Mouse (Mus musculus) liver, embryonic 15.5 days (tissue): ENCODE measurements around the gene Zgrf1. TPM values are rescaled to one million over a fixed set of nuclear protein-coding genes. Genes with fewer than 3 reads are reported as not detected.

ENCODE experiments used
- ATAC-seq: fragments of 200-750 bp; cut with Nextera tagmentation; 2 replicates; pipeline ENCODE4 v1.8.0; 2017; ENCODE audit warnings: moderate number of reproducible peaks, mild to moderate bottlenecking, moderate library complexity; ENCODE audit not compliant: insufficient read depth
- H3K27ac ChIP-seq: fragments of 300-500 bp; sonication (generic); replicated peaks from 2 replicates; pipeline ENCODE4 v1.5.1; 2015; ENCODE audit warnings: mild to moderate bottlenecking, inconsistent platforms
- H3K27me3 ChIP-seq: fragments of 300-500 bp; sonication (generic); 2 replicates; pipeline ENCODE4 v1.6.1; 2015; ENCODE audit warnings: mild to moderate bottlenecking, inconsistent platforms
- H3K36me3 ChIP-seq: fragments of 300-500 bp; sonication (generic); replicated peaks from 2 replicates; pipeline ENCODE4 v1.6.1; 2015; ENCODE audit warnings: moderate library complexity, mild to moderate bottlenecking, inconsistent platforms
- H3K4me1 ChIP-seq: fragments of 300-500 bp; sonication (generic); replicated peaks from 2 replicates; pipeline ENCODE4 v1.6.1; 2015; ENCODE audit warnings: inconsistent platforms
- H3K4me2 ChIP-seq: fragments of 300-500 bp; sonication (generic); 2 replicates; pipeline ENCODE4 v1.6.1; 2015; ENCODE audit warnings: moderate library complexity, mild to moderate bottlenecking, inconsistent platforms
- H3K4me3 ChIP-seq: fragments of 300-500 bp; sonication (generic); replicated peaks from 2 replicates; pipeline ENCODE4 v1.5.1; 2015; ENCODE audit warnings: mild to moderate bottlenecking, inconsistent platforms
- H3K9ac ChIP-seq: fragments of 300-500 bp; sonication (generic); 2 replicates; pipeline ENCODE4 v1.6.1; 2015; ENCODE audit warnings: moderate library complexity, mild to moderate bottlenecking, inconsistent platforms
- H3K9me3 ChIP-seq: fragments of 300-500 bp; sonication (generic); replicated peaks from 2 replicates; pipeline ENCODE4 v1.6.1; 2016; ENCODE audit warnings: inconsistent platforms
- WGBS: fragments of 180-500 bp; shearing (Covaris S2); methylation state at CpG from one replicate; pipeline ENCODE4 v1.1.7; 2015; ENCODE audit warnings: mixed read lengths; ENCODE audit not compliant: insufficient replicate concordance; 5-methylcytosine and 5-hydroxymethylcytosine counted together
- polyA plus RNA-seq: library from polyadenylated mRNA; unstranded; fragments of >200 nt; fragmentation: Nextera tagmentation; extraction: Ambion mirVana; gene quantifications from 2 replicates; pipeline ENCODE4 v1.2.1, GENCODE M21; 2015

Gene Zgrf1
- polyA plus RNA-seq, 1 experiment from 2014 or later = 4.3 TPM

DNA sequence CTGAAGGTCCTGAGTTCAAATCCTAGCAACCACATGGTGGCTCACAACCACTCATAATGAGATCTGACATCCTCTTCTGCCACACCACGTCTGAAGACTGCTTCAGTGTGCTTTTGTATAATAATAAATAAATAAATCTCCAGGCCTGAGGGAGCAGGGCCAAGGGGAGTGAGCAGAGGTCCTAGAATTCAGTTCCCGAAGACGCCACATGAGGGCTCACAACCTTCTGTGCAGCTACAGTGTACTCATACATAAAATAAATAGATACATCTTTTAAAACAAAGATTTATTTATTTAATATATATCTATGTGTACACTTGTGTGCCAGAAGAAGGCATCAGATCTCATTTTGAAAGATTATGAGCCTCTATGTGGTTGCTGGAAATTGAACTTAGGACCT lies 11.8 kb downstream of the Zgrf1 start:
- Histone ChIP-seq H3K27ac (no peak overlapping the region), H3K4me3 (no peak overlapping the region), H3K9ac (no peak overlapping the region), H3K4me1 (0 out of 2 replicates have a peak, but pooled peaks cover 3% of the 10 kb centered on the region), H3K36me3 (peaks cover 80% of the 10 kb centered on the region), H3K4me2 (no peak overlapping the region), H3K27me3 (no peaks in the 10 kb centered on the region), H3K9me3 (no peaks in the 10 kb centered on the region)
- 78% methylated on average over 3 of the region's 3 CpGs for WGBS
- no peak for ATAC-seq

- Histone ChIP-seq H3K9me3 (no peaks in the 10 kb centered on the region), H3K4me2 (no peak overlapping the region; the same call in 1 of the 2 replicates), H3K4me3 (no peak overlapping the region), H3K27ac (no peak overlapping the region), H3K27me3 (no peaks in the 10 kb centered on the region), H3K9ac (no peak overlapping the region), H3K4me1 (no peaks in the 10 kb centered on the region), H3K36me3 (peaks cover 79% of the 10 kb centered on the region)
- ATAC-seq = no peak
- WGBS = 49% methylated on average over 4 of the region's 4 CpGs
These were observed 19.3 kb downstream of the Zgrf1 start for GRCm38 (mm10) chr3:127572557-127572956.

DNA sequence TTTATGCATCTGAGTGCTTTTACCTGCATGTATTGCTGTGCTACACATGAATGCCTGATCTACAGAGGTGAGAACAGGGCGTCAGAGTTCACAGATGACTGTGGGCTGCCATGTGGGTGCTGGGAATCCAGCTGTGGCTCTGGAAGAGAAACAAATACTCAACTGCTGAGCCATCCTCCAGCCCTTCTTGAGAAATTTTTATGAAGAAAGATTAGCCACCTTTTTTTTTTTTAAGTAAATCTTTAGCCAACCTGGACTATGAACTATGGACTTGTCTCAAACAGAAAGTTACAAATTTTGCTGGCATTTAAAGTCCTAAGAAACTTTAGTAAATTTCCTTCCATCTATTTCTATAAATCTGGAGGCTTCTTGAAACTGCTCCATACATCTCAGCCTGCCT lies 43.8 kb downstream of the Zgrf1 start:
- 67% methylated on average over 1 of the region's 1 CpGs for WGBS
- Histone ChIP-seq H3K27me3 (no peaks in the 10 kb centered on the region), H3K4me1 (no peaks in the 10 kb centered on the region), H3K9me3 (no peaks in the 10 kb centered on the region), H3K9ac (no peak overlapping the region), H3K27ac (no peak overlapping the region), H3K4me2 (no peak overlapping the region), H3K36me3 (peaks cover 78% of the 10 kb centered on the region), H3K4me3 (no peak overlapping the region)
- no peak for ATAC-seq

DNA sequence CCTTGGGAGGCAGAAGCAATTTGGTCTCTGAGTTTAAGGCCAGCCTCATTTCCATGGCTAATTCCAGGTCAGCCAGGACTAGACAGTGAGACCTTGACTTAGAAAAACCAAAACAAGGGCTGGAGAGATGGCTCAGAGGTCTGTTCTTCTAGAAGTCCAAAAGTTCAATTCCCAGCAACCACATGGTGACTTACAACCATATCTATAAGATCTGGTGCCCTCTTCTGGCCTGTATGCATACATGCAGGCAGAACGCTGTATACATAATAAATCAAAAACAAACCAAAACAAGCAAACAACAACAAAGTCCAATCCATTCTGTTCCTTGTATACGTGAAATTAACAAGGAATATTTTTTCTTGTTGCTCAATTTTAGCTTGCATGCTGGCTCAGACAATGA lies 54.8 kb downstream of the Zgrf1 start:
- H3K27ac ChIP-seq = no peak overlapping the region
- WGBS = 84% methylated on average over 2 of the region's 2 CpGs

DNA sequence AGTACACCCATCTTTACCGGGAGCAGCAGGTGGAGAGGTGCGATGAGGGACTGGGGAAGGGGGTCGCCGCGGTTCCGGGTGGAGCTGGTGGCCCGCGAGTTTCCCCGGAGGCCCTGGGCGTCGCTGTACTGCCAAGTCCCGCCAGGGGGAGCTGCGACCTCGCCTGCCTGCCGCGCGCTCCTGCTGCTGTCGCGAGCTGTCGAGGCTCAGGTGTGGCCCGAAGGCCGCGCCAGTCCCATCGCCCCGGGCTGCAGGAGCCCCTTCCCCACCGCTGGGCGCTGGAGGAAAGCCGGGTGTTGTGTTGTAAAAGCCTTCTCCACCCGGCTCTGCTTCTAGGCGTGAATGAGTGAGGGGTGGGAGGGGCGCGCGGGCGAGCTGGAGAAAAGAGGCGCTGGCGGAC lies 72.0 kb downstream of the Zgrf1 start:
- peaks cover 10% of the 10 kb centered on the region for H3K4me1 ChIP-seq
- H3K9me3 ChIP-seq = no peaks in the 10 kb centered on the region
- H3K27me3 ChIP-seq = peaks cover 75% of the 10 kb centered on the region
- H3K36me3 ChIP-seq = no peaks in the 10 kb centered on the region
- ATAC-seq = peak; percentile 42; the same call in 1 of the 2 replicates
- H3K9ac ChIP-seq = no peak overlapping the region
- H3K27ac ChIP-seq = no peak overlapping the region
- 1% methylated on average over 36 of the region's 36 CpGs for WGBS
- peak overlapping the region; percentile 42 for H3K4me3 ChIP-seq
- peak overlapping the region; percentile 68 for H3K4me2 ChIP-seq

More for the DNA sequence above, 54.8 kb downstream of the Zgrf1 start:
- Histone ChIP-seq H3K4me3 (no peak overlapping the region), H3K4me1 (no peaks in the 10 kb centered on the region), H3K36me3 (peaks cover 67% of the 10 kb centered on the region), H3K9me3 (no peaks in the 10 kb centered on the region), H3K27me3 (no peaks in the 10 kb centered on the region), H3K4me2 (no peak overlapping the region), H3K9ac (no peak overlapping the region)
- ATAC-seq = no peak

DNA sequence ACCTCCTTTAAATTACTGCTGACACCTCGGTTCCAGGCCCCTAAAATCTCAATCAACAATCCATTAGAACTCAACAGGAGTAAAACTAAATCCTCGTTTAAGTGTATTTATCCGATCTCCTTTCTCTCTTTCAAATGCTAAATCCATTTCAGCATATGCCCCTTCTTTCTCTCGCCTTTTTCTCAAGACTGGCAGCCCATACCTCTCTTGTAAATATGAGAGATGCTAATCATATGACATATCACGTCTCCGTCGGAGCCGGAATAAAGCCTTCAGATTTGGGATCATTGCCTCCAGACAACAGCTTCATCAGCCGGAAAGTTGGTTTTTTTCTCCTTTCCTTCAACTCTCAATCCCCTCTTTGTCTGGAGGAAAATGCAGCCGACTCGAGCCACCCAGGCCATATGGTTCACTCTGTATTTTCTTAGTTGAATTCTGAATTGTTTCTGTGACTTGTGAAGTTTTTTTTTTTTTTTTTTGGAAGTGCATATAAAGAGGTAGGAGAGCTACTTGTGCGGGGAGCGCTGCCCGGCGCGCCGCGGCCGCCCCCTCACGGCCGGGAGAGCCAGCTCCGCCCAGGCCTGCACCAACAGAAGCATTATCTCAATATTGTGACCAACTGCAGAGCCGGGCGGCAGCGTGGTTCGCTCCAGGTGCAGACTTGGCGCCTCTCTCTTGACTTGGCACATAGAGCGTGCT lies 72.6 kb downstream of the Zgrf1 start:
- ATAC-seq = no peak
- no peak overlapping the region for H3K9ac ChIP-seq
- 1% methylated on average over 28 of the region's 28 CpGs for WGBS

DNA sequence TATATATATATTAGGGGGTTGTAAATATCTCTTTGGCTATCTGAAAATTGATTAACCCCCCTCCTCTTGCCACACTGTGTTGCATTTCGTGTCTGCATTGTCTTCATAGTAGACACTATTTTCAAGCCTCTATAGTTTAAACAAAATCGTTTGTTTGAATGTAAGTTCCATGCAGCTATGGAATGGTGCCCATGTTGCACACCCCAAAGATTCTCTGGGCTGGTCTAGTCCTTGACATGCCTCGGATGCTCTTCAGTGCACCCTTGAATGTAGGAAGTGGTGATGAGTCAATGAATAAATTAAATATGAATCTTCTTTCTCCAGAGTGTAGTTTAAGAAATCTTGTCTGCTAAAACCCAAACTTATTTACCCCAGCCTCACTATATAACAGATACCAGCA lies 73.2 kb downstream of the Zgrf1 start:
- WGBS = 5% methylated on average over 3 of the region's 3 CpGs
- H3K4me2 ChIP-seq = no peak overlapping the region

More for the DNA sequence above, 72.6 kb downstream of the Zgrf1 start:
- peak overlapping the region; percentile 68 for H3K4me2 ChIP-seq
- no peaks in the 10 kb centered on the region for H3K9me3 ChIP-seq
- H3K27ac ChIP-seq = no peak overlapping the region
- H3K4me3 ChIP-seq = peak overlapping the region; percentile 42
- H3K36me3 ChIP-seq = no peaks in the 10 kb centered on the region
- H3K4me1 ChIP-seq = peaks cover 10% of the 10 kb centered on the region
- peaks cover 81% of the 10 kb centered on the region for H3K27me3 ChIP-seq

DNA sequence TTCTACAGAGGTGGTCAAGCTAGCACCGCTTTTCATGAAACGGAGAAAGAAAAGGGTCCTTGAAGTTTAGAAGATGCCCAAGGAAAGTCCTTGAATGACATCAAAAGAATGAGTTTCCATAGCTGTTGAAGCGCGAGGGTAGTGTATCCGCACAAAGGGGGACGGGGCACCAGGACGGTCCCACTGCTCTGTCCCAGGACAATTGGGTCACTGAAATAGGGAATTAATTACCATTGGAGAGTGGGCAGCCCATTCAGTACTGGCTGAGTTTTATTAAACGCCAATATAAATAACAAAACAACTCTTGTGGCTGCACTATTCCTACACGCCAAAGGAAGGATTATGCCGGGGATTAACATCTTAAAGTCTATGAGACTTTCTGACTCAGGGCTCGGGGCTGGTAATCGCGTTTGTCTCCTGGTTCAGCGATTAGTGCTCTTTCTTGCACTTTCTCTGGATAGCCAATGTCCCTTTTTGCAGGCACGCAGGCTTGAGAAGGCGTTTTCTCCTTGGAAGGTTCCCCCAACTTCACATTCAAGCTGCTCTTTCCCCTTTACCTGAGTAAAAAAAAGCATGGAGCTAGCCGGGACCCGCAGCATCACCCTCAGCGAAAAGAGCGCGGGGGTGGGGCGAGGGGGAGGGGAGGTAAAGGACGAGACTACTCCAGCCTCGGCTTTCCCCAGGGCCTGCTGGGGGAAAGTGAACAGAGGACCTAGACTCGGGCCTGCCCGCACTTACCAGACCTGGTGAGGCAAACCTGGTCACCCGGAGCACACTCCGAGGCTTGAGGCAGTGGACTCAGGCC lies 74.1 kb downstream of the Zgrf1 start:
- Histone ChIP-seq H3K4me2 (no peak overlapping the region), H3K9me3 (no peaks in the 10 kb centered on the region), H3K27me3 (peaks cover 93% of the 10 kb centered on the region), H3K4me1 (peaks cover 12% of the 10 kb centered on the region), H3K4me3 (no peak overlapping the region), H3K27ac (no peak overlapping the region), H3K9ac (no peak overlapping the region), H3K36me3 (no peaks in the 10 kb centered on the region)
- WGBS = 2% methylated on average over 28 of the region's 28 CpGs
- ATAC-seq = no peak

More for the DNA sequence above, 73.2 kb downstream of the Zgrf1 start:
- no peak overlapping the region for H3K27ac ChIP-seq
- no peak for ATAC-seq
- H3K9ac ChIP-seq = no peak overlapping the region
- peaks cover 10% of the 10 kb centered on the region for H3K4me1 ChIP-seq
- H3K27me3 ChIP-seq = peaks cover 87% of the 10 kb centered on the region
- no peaks in the 10 kb centered on the region for H3K9me3 ChIP-seq
- H3K4me3 ChIP-seq = no peak overlapping the region
- H3K36me3 ChIP-seq = no peaks in the 10 kb centered on the region

GRCm38 (mm10) chr3:127627956-127628310 lies 74.6 kb downstream of the Zgrf1 start:
- 5% methylated on average over 9 of the region's 9 CpGs for WGBS
- Histone ChIP-seq H3K4me3 (no peak overlapping the region), H3K9me3 (no peaks in the 10 kb centered on the region), H3K36me3 (no peaks in the 10 kb centered on the region), H3K4me2 (no peak overlapping the region), H3K27ac (no peak overlapping the region), H3K27me3 (peaks cover 96% of the 10 kb centered on the region), H3K9ac (no peak overlapping the region), H3K4me1 (peaks cover 17% of the 10 kb centered on the region)
- ATAC-seq = no peak

DNA sequence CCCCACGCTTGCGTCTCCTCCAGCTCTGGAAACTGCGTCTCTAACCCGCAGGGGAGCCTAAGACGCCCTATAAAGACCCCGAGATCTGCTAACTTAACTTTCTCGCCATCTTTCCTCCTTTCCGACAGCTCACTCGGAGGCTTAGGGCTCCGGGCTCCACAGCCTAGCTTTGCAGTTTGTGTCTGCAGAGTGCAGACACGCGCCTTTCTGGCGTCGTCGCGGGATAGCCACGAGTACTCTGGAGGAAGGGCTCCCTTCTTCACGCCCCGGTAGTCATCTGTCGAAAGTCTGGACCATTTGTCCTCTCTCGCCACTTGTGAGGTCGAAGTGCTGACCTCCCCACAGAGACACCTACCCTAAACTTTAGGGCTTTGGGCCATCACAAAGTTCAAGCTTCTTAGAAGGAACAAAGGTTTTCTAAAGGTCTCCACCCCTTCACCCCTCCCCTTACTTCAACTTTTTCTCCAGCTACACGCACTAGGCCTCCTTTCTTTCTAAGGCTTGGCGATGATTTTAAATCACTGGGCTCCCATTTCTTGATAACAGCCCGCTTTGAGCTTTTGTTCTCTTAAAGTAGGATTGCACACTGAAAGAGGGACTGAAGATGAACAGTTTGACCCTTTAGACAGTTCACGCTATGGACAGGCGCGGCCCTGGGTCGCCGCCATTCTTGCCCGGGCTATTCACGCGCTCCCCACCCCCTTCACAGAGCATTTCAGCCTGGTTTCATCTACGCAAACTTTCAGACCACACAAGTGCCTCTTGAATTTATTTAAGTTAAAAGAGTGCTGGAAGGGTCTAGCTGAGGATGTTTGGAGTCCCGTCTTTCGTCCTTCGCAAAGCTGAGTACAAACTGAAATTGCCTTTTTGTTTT lies 75.3 kb downstream of the Zgrf1 start:
- peaks cover 24% of the 10 kb centered on the region for H3K4me1 ChIP-seq
- no peak overlapping the region for H3K9ac ChIP-seq
- ATAC-seq = no peak
- WGBS = 2% methylated on average over 37 of the region's 37 CpGs
- H3K4me2 ChIP-seq = no peak overlapping the region
- H3K27me3 ChIP-seq = peaks cover 96% of the 10 kb centered on the region
- H3K4me3 ChIP-seq = no peak overlapping the region
- no peaks in the 10 kb centered on the region for H3K9me3 ChIP-seq
- H3K27ac ChIP-seq = no peak overlapping the region
- H3K36me3 ChIP-seq = no peaks in the 10 kb centered on the region

GRCm38 (mm10) chr3:127630190-127630589 lies 76.9 kb downstream of the Zgrf1 start:
- Histone ChIP-seq H3K4me3 (no peak overlapping the region), H3K4me1 (peaks cover 35% of the 10 kb centered on the region), H3K27ac (no peak overlapping the region), H3K4me2 (no peak overlapping the region), H3K9me3 (no peaks in the 10 kb centered on the region), H3K27me3 (peaks cover 98% of the 10 kb centered on the region), H3K36me3 (no peaks in the 10 kb centered on the region), H3K9ac (no peak overlapping the region)
- 6% methylated on average over 1 of the region's 1 CpGs for WGBS
- ATAC-seq = no peak
